Mouse (Mus musculus): Measurements from ENCODE around the gene Abhd14b.

DNA sequence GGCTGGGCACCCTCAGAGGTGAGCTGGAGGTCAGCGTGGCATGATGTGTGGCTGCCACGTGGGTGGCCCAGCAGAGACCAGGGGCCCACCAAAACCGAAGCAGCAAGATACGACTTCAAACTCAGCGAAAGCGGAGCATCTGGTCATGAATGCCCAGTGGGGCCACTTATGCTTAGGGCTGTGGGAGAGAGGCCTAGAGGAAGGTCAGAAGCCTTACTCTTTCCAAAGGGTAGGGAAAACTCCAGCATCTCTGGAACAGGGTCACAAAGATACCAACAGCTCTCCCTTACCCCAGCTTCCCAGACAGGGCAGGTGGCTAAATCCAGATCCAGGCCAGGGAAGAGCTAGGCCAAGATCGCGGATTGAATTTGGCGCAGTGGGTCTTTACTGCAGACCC, 9.9 kb downstream of the Abhd14b start:
- no peak for TF ChIP-seq HCFC1 (IDR thresholded peaks at IDR 0.05; ENCODE audit: borderline replicate concordance, insufficient read depth, low read length)
- no peak for TF ChIP-seq ZC3H11A (IDR thresholded peaks at IDR 0.05; ENCODE audit: borderline replicate concordance, low read depth, low read length)
- TF ChIP-seq CHD2 (IDR thresholded peaks at IDR 0.05; ENCODE audit: low read depth, low read length): no peak
- no peak for TF ChIP-seq MAFK (IDR thresholded peaks at IDR 0.05; ENCODE audit: insufficient read depth, low read depth, low read length)
- TF ChIP-seq ZNF384 (IDR thresholded peaks at IDR 0.05; ENCODE audit: low read depth, low read length): no peak
